Mouse (Mus musculus) CH12.LX (cell line): ENCODE results near the gene Zfhx3. TPM values are rescaled to one million over a fixed set of nuclear protein-coding genes. Genes with fewer than 3 reads are reported as not detected.

ENCODE experiments used
- DNase-seq: peaks from one replicate; pipeline ENCODE4 v3.0.0-alpha.2; 2013; ENCODE audit errors: extremely low read depth
- H3K27ac ChIP-seq: 2 replicates; pipeline ENCODE4 v1.5.1; 2012; ENCODE audit warnings: low read depth, mild to moderate bottlenecking, control low read depth, moderate library complexity; ENCODE audit not compliant: insufficient read depth
- H3K27me3 ChIP-seq: replicated peaks from 2 replicates; pipeline ENCODE3; 2012; ENCODE audit warnings: inconsistent platforms
- H3K36me3 ChIP-seq, 2 experiments: replicated peaks in 1 of 2; 2 replicates each; pipeline versions ENCODE3 to v1.6.1; 2012; ENCODE audit warnings: inconsistent platforms in 1 of 2, low read length in 1 of 2, mild to moderate bottlenecking in 1 of 2, mixed read lengths in 1 of 2, moderate library complexity in 1 of 2; ENCODE audit not compliant: control insufficient read depth in 1 of 2, insufficient read depth in 1 of 2
- H3K4me1 ChIP-seq, 2 experiments: 2 replicates each; pipeline ENCODE4 v1.6.1; 2012; ENCODE audit warnings: inconsistent platforms in 1 of 2, moderate library complexity in 1 of 2; ENCODE audit not compliant: insufficient read depth in 2 of 2, control insufficient read depth in 1 of 2
- H3K4me2 ChIP-seq: 2 replicates; pipeline ENCODE4 v1.6.1; 2012; ENCODE audit warnings: low read depth, mild to moderate bottlenecking, control low read depth; ENCODE audit not compliant: poor library complexity, insufficient read depth, severe bottlenecking
- H3K4me3 ChIP-seq, 3 experiments: fragments of 150-350 bp in 1 of 3; sonication (generic) in 1 of 3; replicated peaks in 1 of 3; 2 replicates each; pipeline versions ENCODE3 to v1.5.1; 2011 to 2012; ENCODE audit warnings: low read depth in 2 of 3, low read length in 2 of 3, mild to moderate bottlenecking in 2 of 3, moderate library complexity in 2 of 3, control low read depth in 1 of 3, improper control_type of control experiment in 1 of 3, inconsistent platforms in 1 of 3, mixed read lengths in 1 of 3; ENCODE audit not compliant: poor library complexity in 1 of 3
- H3K79me2 ChIP-seq: replicated peaks from 2 replicates; pipeline ENCODE4 v1.6.1; 2012; ENCODE audit warnings: mild to moderate bottlenecking, moderate library complexity; ENCODE audit not compliant: control insufficient read depth, poor library complexity, insufficient read depth, severe bottlenecking; ENCODE audit errors: extremely low read depth
- H3K9ac ChIP-seq: 2 replicates; pipeline ENCODE4 v1.6.1; 2012; ENCODE audit warnings: low read depth, mild to moderate bottlenecking, control low read depth, moderate library complexity; ENCODE audit not compliant: insufficient read depth
- H3K9me3 ChIP-seq: replicated peaks from 2 replicates; pipeline ENCODE3; 2012; ENCODE audit warnings: low read length, inconsistent platforms, mixed read lengths
- CHD1 ChIP-seq: IDR thresholded peaks from 2 replicates; pipeline ENCODE4 v1.6.1; 2012; ENCODE audit warnings: low read depth, low read length, improper control_type of control experiment, inconsistent platforms
- E2F4 ChIP-seq: IDR thresholded peaks from 2 replicates; pipeline ENCODE4 v1.6.1; 2011; ENCODE audit warnings: low read depth, low read length, improper control_type of control experiment; ENCODE audit not compliant: insufficient replicate concordance
- ELF1 ChIP-seq: IDR thresholded peaks from 2 replicates; pipeline ENCODE4 v1.6.1; 2014; ENCODE audit warnings: low read depth, mild to moderate bottlenecking, inconsistent platforms, low read length, improper control_type of control experiment
- EP300 ChIP-seq: IDR thresholded peaks from 2 replicates; pipeline ENCODE4 v1.6.1; 2011; ENCODE audit warnings: low read length, improper control_type of control experiment
- GABPA ChIP-seq: IDR thresholded peaks from 2 replicates; pipeline ENCODE4 v1.6.1; 2012; ENCODE audit warnings: low read depth, low read length, improper control_type of control experiment, inconsistent platforms; ENCODE audit not compliant: insufficient replicate concordance
- JUN ChIP-seq: IDR thresholded peaks from 2 replicates; pipeline ENCODE4 v1.6.1; 2011; ENCODE audit warnings: low read depth, mild to moderate bottlenecking, low read length, improper control_type of control experiment, moderate library complexity; ENCODE audit not compliant: insufficient read depth
- JUND ChIP-seq: conservative IDR thresholded peaks from 2 replicates; pipeline ENCODE4 v1.6.1; 2011; ENCODE audit warnings: low read depth, low read length, improper control_type of control experiment
- MAFK ChIP-seq: IDR thresholded peaks from 2 replicates; pipeline ENCODE4 v1.6.1; 2011; ENCODE audit warnings: low read length, improper control_type of control experiment; ENCODE audit not compliant: insufficient replicate concordance
- NELFE ChIP-seq: IDR thresholded peaks from 2 replicates; pipeline ENCODE4 v1.6.1; 2011; ENCODE audit warnings: low read depth, low read length, improper control_type of control experiment
- NRF1 ChIP-seq: IDR thresholded peaks from 2 replicates; pipeline ENCODE4 v1.6.1; 2014; ENCODE audit warnings: low read depth, mild to moderate bottlenecking, inconsistent platforms, low read length, improper control_type of control experiment, moderate library complexity
- PAX5 ChIP-seq: IDR thresholded peaks from 2 replicates; pipeline ENCODE4 v1.6.1; 2012; ENCODE audit warnings: low read length, inconsistent platforms, mixed read lengths
- POLR2AphosphoS2 ChIP-seq: IDR thresholded peaks from 2 replicates; pipeline ENCODE4 v1.6.1; 2011; ENCODE audit warnings: low read depth, low read length, improper control_type of control experiment
- RAD21 ChIP-seq: IDR thresholded peaks from 2 replicates; pipeline ENCODE4 v1.6.1; 2011; ENCODE audit warnings: low read depth, mild to moderate bottlenecking, low read length, improper control_type of control experiment, moderate library complexity
- RCOR1 ChIP-seq: conservative IDR thresholded peaks from 2 replicates; pipeline ENCODE4 v1.6.1; 2012; ENCODE audit warnings: low read depth, mild to moderate bottlenecking, inconsistent platforms, low read length, improper control_type of control experiment
- TBP ChIP-seq: conservative IDR thresholded peaks from 2 replicates; pipeline ENCODE4 v1.6.1; 2011; ENCODE audit warnings: low read depth, low read length, improper control_type of control experiment
- TCF12 ChIP-seq: IDR thresholded peaks from 2 replicates; pipeline ENCODE4 v1.6.1; 2014; ENCODE audit warnings: low read depth, mild to moderate bottlenecking, inconsistent platforms, low read length, improper control_type of control experiment
- USF1 ChIP-seq: IDR thresholded peaks from 2 replicates; pipeline ENCODE4 v1.6.1; 2014; ENCODE audit warnings: low read depth, mild to moderate bottlenecking, inconsistent platforms, low read length, improper control_type of control experiment
- USF2 ChIP-seq: conservative IDR thresholded peaks from 2 replicates; pipeline ENCODE4 v1.6.1; 2011; ENCODE audit warnings: low read depth, low read length, improper control_type of control experiment
- ZC3H11A ChIP-seq: IDR thresholded peaks from 2 replicates; pipeline ENCODE4 v1.6.1; 2012; ENCODE audit warnings: low read depth, mild to moderate bottlenecking, inconsistent platforms, low read length, improper control_type of control experiment
- ZNF384 ChIP-seq: IDR thresholded peaks from 2 replicates; pipeline ENCODE4 v1.6.1; 2012; ENCODE audit warnings: low read depth, low read length, improper control_type of control experiment, inconsistent platforms
- dilution Hi-C: fragments of 300-500 bp; cut with MboI; formaldehyde crosslinking; loops from 2 replicates; pipeline ENCODE4 v1.14.3; 2020; ENCODE audit warnings: low sequenced_read_pairs; ENCODE audit not compliant: extremely low pct_unique_long_range_greater_than_20kb, extremely low pct_ligation_motif_present
- in situ Hi-C: fragments of 300-500 bp; cut with MboI; formaldehyde crosslinking; loops from 3 replicates; pipeline ENCODE4 v1.14.3; 2019; ENCODE audit warnings: low sequenced_read_pairs, low pct_ligation_motif_present, low pct_unique_long_range_greater_than_20kb, mixed read lengths
- polyA plus RNA-seq: library from polyadenylated mRNA; unstranded; fragments of >175 nt; gene quantifications from 2 replicates; pipeline ENCODE4 v1.2.1, GENCODE M21; 2012; ENCODE audit warnings: low read depth; ENCODE audit not compliant: insufficient read length
- total RNA-seq, 2 experiments: library from RNA; depleted of rRNA; stranded (reverse); fragments of 300-350 nt in 1 of 2; fragments of >200 nt in 1 of 2; gene quantifications; 2 replicates each; pipeline ENCODE4 v1.2.3; 2012 to 2014

Zfhx3 gene
- total and polyA plus RNA-seq, 3 experiments, result 0.05 to 0.76 (median 0.68) TPM

GRCm38 (mm10) chr8:108926106-108926505 lies 983.7 kb downstream of the Zfhx3 start:
- no peak for DNase-seq
- H3K36me3 ChIP-seq, result no peaks in the 10 kb centered on the region
- no peaks in the 10 kb centered on the region for H3K27me3 ChIP-seq
- H3K4me3 ChIP-seq, result no peak overlapping the region
- dilution Hi-C loops (no loop called here), in situ Hi-C loops (no loop called here)
- H3K79me2 ChIP-seq, result no peaks in the 10 kb centered on the region
- no peak for TF ChIP-seq NRF1
- TF ChIP-seq ELF1, result no peak
- TF ChIP-seq GABPA, result no peak
- H3K4me2 ChIP-seq, result no peak overlapping the region
- H3K27ac ChIP-seq, result no peak overlapping the region
- H3K9ac ChIP-seq, result no peak overlapping the region
- H3K9me3 ChIP-seq, result no peaks in the 10 kb centered on the region
- peaks cover 2 to 12% of the 10 kb centered on the region in 2 experiments; a peak in 3 of 4 replicates for H3K4me1 ChIP-seq

DNA sequence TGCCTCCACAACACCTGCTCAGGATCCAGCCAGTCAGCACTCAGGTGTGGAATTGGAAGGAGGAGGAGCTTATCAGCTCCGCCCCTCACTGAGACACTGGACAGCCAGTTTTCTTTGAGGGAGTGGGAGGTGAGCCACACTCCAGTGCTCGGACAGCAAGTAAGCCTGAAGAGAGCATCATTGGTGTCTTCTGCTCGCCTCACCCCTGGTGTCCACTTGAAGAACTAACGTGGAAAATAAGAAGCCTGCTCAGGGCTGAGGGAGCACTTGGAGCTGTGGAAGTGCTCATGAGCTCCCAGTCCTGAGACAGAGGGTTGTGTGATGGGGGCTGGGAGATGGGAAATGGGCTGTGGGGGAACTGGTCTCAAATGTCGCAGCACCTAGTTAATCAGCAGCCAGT lies 988.2 kb downstream of the Zfhx3 start:
- dilution Hi-C loops (no loop called here), in situ Hi-C loops (no loop called here)
- peaks cover 0 to 7% of the 10 kb centered on the region in 2 experiments for H3K36me3 ChIP-seq
- H3K4me3 ChIP-seq, result no peak overlapping the region
- no peaks in the 10 kb centered on the region for H3K79me2 ChIP-seq
- DNase-seq, result no peak
- no peak overlapping the region for H3K4me2 ChIP-seq
- no peak for TF ChIP-seq GABPA
- no peak for TF ChIP-seq E2F4
- TF ChIP-seq MAFK, result no peak
- TF ChIP-seq JUN, result no peak
- no peak for TF ChIP-seq ZNF384
- no peak for TF ChIP-seq USF1
- no peak for TF ChIP-seq USF2
- no peak for TF ChIP-seq POLR2AphosphoS2
- no peak for TF ChIP-seq NELFE
- no peak for TF ChIP-seq NRF1
- TF ChIP-seq TCF12, result no peak
- no peak for TF ChIP-seq ZC3H11A
- TF ChIP-seq PAX5, result no peak
- TF ChIP-seq RCOR1, result no peak
- TF ChIP-seq JUND, result no peak
- no peak for TF ChIP-seq TBP
- TF ChIP-seq RAD21, result no peak
- no peak for TF ChIP-seq EP300
- no peak for TF ChIP-seq CHD1
- no peak overlapping the region for H3K9ac ChIP-seq
- no peak overlapping the region for H3K27ac ChIP-seq
- peaks cover 0 to 6% of the 10 kb centered on the region in 2 experiments; a peak in 1 of 4 replicates for H3K4me1 ChIP-seq
- H3K27me3 ChIP-seq, result no peaks in the 10 kb centered on the region
- no peaks in the 10 kb centered on the region for H3K9me3 ChIP-seq
